Mouse (Mus musculus): ENCODE results near the gene 4930430F08Rik.
A peak's percentile ranks its signal among the peaks of the same experiment; 100 is the strongest.
"Not testable (repeated sequence)": the region's sequence is repeated elsewhere in the genome, so short reads cannot be mapped to it uniquely, and the experiment has no call there.

The 4930430F08Rik gene

DNA sequence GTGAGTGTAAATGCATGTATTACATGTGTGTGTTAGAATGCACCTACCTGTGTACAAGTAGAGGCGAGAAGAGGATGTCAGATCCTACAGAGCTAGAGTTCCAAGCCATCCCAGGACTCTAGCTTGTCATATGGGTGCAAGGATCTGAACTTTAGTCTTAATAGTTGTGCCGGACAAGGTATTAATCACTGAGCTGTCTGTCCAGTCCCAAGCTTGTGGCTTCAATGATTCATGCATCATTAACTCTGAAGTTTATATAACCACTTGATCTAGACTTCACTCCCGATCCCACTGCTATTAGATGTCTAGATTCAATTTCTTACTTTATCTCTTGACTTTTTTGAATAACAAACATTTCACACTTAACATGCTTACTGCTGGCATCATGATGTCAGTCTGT, 8.1 kb upstream of the 4930430F08Rik start:
- no peaks in the 10 kb centered on the region for H3K27me3 ChIP-seq (ENCODE audit: insufficient read depth, low read length)
- no peaks in the 10 kb centered on the region for H3K9me3 ChIP-seq (ENCODE audit: low read length)
- no peaks in the 10 kb centered on the region for H3K4me1 ChIP-seq (replicated peaks; ENCODE audit: low read depth, low read length)
- TF ChIP-seq CTCF (conservative IDR thresholded peaks at IDR 0.05; ENCODE audit: low read length): no peak
- TF ChIP-seq NANOG (IDR thresholded peaks at IDR 0.05; ENCODE audit: borderline replicate concordance, low read length): no peak
- TF ChIP-seq POU5F1 (IDR thresholded peaks at IDR 0.05; ENCODE audit: borderline replicate concordance, low read length): no peak
- no peak overlapping the region for H3K4me3 ChIP-seq (replicated peaks; ENCODE audit: low read length)
- H3K36me3 ChIP-seq (ENCODE audit: insufficient read depth, low read length): no peaks in the 10 kb centered on the region

DNA sequence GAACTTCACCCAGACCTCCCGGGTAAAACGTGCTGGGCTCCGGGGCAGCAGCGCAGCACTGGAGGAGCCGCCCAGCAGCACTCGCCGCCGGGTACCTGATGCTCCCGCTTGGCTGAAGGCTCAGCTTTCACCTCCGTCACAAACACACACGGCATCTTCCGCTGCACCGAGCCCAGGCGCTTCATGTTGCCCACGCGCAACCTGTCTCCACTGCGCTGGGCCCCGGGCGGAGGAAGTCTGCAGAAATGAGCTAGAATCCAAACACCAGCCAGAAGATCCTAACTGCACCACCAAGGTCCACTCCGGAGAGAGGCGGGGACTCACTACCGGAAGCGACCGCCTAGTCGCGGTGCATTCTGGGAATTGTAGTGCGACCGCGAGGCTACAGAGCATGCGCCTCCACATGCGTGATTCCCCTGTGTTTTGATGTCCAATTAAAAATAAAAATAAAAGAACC, 1.3 kb downstream of the 4930430F08Rik start:
- Histone ChIP-seq H3K9me3 (ENCODE audit: low read length) (peaks cover 41% of the 10 kb centered on the region), H3K4me3 (replicated peaks; ENCODE audit: low read length) (peak overlapping the region; percentile 90), H3K4me1 (replicated peaks; ENCODE audit: low read depth, low read length) (peaks cover 7% of the 10 kb centered on the region), H3K36me3 (ENCODE audit: insufficient read depth, low read length) (peaks cover 31% of the 10 kb centered on the region), H3K27me3 (ENCODE audit: insufficient read depth, low read length) (no peaks in the 10 kb centered on the region)
- TF ChIP-seq CTCF (conservative IDR thresholded peaks at IDR 0.05; ENCODE audit: low read length): no peak
- TF ChIP-seq NANOG (IDR thresholded peaks at IDR 0.05; ENCODE audit: borderline replicate concordance, low read length): no peak
- TF ChIP-seq POU5F1 (IDR thresholded peaks at IDR 0.05; ENCODE audit: borderline replicate concordance, low read length): no peak

DNA sequence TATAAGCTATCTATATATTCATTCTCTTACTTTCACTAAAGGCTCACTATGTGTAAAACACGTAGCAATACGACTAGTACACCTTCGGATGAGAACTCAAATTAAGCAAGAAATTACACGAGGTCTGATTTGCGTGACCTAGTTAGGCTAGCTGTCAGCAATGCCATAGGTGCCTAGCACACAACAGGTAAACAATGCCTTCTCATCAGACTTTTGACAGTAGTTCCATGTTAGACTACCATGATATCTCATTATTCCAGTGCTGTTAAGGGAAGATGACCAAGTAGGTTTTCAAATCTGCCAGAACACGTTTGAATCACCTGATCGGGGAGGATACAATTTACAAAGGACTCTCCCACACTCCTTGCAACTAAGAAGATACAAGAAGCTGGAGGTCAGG, 1.7 kb downstream of the 4930430F08Rik start:
- Histone ChIP-seq H3K4me3 (replicated peaks; ENCODE audit: low read length) (peak overlapping the region; percentile 90), H3K4me1 (replicated peaks; ENCODE audit: low read depth, low read length) (peaks cover 7% of the 10 kb centered on the region), H3K27me3 (ENCODE audit: insufficient read depth, low read length) (no peaks in the 10 kb centered on the region), H3K36me3 (ENCODE audit: insufficient read depth, low read length) (peaks cover 34% of the 10 kb centered on the region), H3K9me3 (ENCODE audit: low read length) (peaks cover 45% of the 10 kb centered on the region)
- TF ChIP-seq NANOG (IDR thresholded peaks at IDR 0.05; ENCODE audit: borderline replicate concordance, low read length) (no peak), POU5F1 (IDR thresholded peaks at IDR 0.05; ENCODE audit: borderline replicate concordance, low read length) (no peak), CTCF (conservative IDR thresholded peaks at IDR 0.05; ENCODE audit: low read length) (no peak)

DNA sequence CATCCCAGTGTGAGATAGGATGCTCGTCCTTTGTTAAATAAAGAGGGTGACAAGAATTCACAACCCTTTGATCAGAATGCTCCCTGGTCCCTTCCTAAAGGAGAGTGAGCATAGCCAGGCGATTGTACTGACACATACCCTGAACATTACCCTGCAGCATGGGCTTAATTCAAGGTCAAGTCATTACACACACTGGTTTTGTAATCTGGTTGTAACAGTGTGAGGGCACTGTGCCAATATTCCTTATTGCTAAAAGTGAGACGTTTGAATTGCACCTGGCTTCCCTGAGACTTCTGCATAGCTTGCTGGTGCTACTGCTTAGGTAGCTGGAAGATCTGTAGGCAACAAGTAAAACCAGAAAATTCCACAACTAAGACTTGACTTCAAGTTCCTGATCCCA, 6.0 kb downstream of the 4930430F08Rik start:
- H3K4me3 ChIP-seq (replicated peaks; ENCODE audit: low read length): no peak overlapping the region; the same call in 1 of the 2 replicates
- H3K4me1 ChIP-seq (replicated peaks; ENCODE audit: low read depth, low read length): peaks cover 7% of the 10 kb centered on the region
- peaks cover 45% of the 10 kb centered on the region for H3K9me3 ChIP-seq (ENCODE audit: low read length)
- H3K27me3 ChIP-seq (ENCODE audit: insufficient read depth, low read length): no peaks in the 10 kb centered on the region
- peaks cover 34% of the 10 kb centered on the region for H3K36me3 ChIP-seq (ENCODE audit: insufficient read depth, low read length)
- TF ChIP-seq NANOG (IDR thresholded peaks at IDR 0.05; ENCODE audit: borderline replicate concordance, low read length) (no peak), CTCF (conservative IDR thresholded peaks at IDR 0.05; ENCODE audit: low read length) (no peak), POU5F1 (IDR thresholded peaks at IDR 0.05; ENCODE audit: borderline replicate concordance, low read length) (no peak)

DNA sequence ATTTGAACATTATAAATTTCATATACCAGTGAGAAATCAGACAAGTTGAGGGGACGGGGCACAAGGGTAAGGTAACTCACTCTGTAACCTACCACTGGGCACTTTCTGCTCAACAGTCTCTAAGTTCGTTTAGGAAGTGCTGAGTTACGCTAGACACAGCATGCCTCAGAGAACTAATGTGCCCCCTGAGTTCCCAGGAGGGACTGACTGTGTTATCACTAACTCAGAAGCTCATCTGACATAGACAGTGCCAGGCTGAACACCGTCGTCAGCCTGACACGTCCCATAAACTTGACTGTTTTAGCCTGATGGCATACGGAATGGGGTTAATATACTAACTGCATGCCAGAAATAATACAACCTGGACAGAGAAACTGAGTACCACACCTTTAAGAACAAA, 14.9 kb downstream of the 4930430F08Rik start:
- H3K4me3 ChIP-seq (replicated peaks; ENCODE audit: low read length): no peak overlapping the region
- no peaks in the 10 kb centered on the region for H3K27me3 ChIP-seq (ENCODE audit: insufficient read depth, low read length)
- H3K9me3 ChIP-seq (ENCODE audit: low read length): peaks cover 50% of the 10 kb centered on the region
- no peaks in the 10 kb centered on the region for H3K4me1 ChIP-seq (replicated peaks; ENCODE audit: low read depth, low read length)
- TF ChIP-seq POU5F1 (IDR thresholded peaks at IDR 0.05; ENCODE audit: borderline replicate concordance, low read length) (no peak), CTCF (conservative IDR thresholded peaks at IDR 0.05; ENCODE audit: low read length) (no peak), NANOG (IDR thresholded peaks at IDR 0.05; ENCODE audit: borderline replicate concordance, low read length) (no peak)
- H3K36me3 ChIP-seq (ENCODE audit: insufficient read depth, low read length): peaks cover 58% of the 10 kb centered on the region

DNA sequence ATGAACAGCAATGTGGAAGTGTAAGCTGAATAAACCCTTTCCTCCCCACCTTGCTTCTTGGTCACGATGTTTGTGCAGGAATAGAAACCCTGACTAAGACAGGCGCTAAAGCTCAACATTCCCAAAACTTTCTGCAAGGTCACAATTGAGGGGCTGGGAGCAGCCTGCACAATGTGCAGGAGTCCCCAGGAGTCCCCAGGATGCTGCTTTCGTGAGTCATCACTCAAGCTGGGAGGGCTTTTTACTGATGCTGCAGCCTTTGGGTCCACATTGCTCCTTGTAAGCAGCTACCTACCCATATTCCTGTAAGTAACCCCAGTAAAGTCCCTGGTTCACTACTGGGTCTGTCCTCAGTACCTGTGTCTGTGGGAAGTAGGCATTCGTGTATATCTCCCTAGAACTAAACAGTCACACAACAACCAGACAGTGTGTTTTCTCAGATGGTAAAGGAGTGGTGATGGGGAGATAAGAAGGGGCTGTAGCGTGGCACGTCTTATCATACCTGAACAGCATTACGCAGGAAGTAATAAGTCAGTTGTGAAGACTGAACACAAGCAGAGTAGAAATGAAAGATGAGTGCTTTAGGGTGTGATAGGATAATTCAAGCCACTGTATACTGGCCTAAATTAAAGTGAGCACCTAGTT, 15.6 kb downstream of the 4930430F08Rik start:
- H3K27me3 ChIP-seq (ENCODE audit: insufficient read depth, low read length): no peaks in the 10 kb centered on the region
- H3K4me3 ChIP-seq (replicated peaks; ENCODE audit: low read length): no peak overlapping the region
- H3K4me1 ChIP-seq (replicated peaks; ENCODE audit: low read depth, low read length): no peaks in the 10 kb centered on the region
- peaks cover 58% of the 10 kb centered on the region for H3K36me3 ChIP-seq (ENCODE audit: insufficient read depth, low read length)
- H3K9me3 ChIP-seq (ENCODE audit: low read length): peaks cover 50% of the 10 kb centered on the region
- no peak for TF ChIP-seq CTCF (conservative IDR thresholded peaks at IDR 0.05; ENCODE audit: low read length)
- no peak for TF ChIP-seq POU5F1 (IDR thresholded peaks at IDR 0.05; ENCODE audit: borderline replicate concordance, low read length)
- TF ChIP-seq NANOG (IDR thresholded peaks at IDR 0.05; ENCODE audit: borderline replicate concordance, low read length): no peak

DNA sequence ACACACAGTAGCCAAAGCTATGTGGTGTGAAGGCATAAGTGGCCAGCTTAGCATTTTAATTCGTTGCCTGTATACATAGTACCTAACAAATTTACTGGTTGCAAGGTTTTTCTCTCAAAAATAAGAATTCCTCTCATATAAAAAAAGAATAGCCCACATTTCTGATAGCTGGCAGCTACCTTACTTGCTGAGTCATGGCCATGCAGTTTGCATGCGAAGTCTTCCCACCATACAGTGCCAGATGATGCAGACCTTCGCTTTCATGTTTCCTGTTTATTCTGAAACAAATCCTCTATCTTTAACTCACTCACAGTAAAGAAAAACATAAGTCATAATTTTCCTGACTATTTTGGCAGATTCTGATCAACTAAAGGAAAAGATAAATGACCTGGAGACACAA, 18.5 kb downstream of the 4930430F08Rik start:
- Histone ChIP-seq H3K4me3 (replicated peaks; ENCODE audit: low read length) (no peak overlapping the region), H3K36me3 (ENCODE audit: insufficient read depth, low read length) (peaks cover 50% of the 10 kb centered on the region), H3K4me1 (replicated peaks; ENCODE audit: low read depth, low read length) (no peaks in the 10 kb centered on the region), H3K9me3 (ENCODE audit: low read length) (peaks cover 35% of the 10 kb centered on the region), H3K27me3 (ENCODE audit: insufficient read depth, low read length) (no peaks in the 10 kb centered on the region)
- no peak for TF ChIP-seq NANOG (IDR thresholded peaks at IDR 0.05; ENCODE audit: borderline replicate concordance, low read length)

DNA sequence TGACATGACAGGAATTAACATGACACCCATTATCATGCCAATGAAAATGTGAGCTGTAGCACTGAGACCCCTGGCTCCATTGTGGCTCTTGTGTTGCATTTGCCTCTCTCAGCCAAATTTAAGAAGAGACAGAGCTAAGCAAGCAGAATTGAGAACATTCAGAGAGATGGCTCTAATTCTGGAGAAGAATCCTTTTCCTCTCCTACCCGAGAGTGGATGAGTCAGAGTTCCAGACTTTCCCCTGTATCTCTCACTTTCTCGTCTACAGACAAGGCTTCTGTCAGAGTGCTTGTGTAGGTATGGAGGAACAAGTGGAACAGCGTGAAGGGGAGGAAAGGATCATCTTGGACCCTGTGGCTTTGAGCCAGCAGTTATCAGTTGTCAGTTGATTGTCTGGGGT, 26.1 kb downstream of the 4930430F08Rik start:
- peaks cover 19% of the 10 kb centered on the region; the same call in 1 of the 2 replicates for H3K36me3 ChIP-seq (ENCODE audit: insufficient read depth, low read length)
- no peaks in the 10 kb centered on the region for H3K4me1 ChIP-seq (replicated peaks; ENCODE audit: low read depth, low read length)
- TF ChIP-seq CTCF (conservative IDR thresholded peaks at IDR 0.05; ENCODE audit: low read length) (no peak), POU5F1 (IDR thresholded peaks at IDR 0.05; ENCODE audit: borderline replicate concordance, low read length) (no peak), NANOG (IDR thresholded peaks at IDR 0.05; ENCODE audit: borderline replicate concordance, low read length) (no peak)
- no peaks in the 10 kb centered on the region for H3K27me3 ChIP-seq (ENCODE audit: insufficient read depth, low read length)
- peaks cover 7% of the 10 kb centered on the region for H3K9me3 ChIP-seq (ENCODE audit: low read length)
- H3K4me3 ChIP-seq (replicated peaks; ENCODE audit: low read length): no peak overlapping the region

DNA sequence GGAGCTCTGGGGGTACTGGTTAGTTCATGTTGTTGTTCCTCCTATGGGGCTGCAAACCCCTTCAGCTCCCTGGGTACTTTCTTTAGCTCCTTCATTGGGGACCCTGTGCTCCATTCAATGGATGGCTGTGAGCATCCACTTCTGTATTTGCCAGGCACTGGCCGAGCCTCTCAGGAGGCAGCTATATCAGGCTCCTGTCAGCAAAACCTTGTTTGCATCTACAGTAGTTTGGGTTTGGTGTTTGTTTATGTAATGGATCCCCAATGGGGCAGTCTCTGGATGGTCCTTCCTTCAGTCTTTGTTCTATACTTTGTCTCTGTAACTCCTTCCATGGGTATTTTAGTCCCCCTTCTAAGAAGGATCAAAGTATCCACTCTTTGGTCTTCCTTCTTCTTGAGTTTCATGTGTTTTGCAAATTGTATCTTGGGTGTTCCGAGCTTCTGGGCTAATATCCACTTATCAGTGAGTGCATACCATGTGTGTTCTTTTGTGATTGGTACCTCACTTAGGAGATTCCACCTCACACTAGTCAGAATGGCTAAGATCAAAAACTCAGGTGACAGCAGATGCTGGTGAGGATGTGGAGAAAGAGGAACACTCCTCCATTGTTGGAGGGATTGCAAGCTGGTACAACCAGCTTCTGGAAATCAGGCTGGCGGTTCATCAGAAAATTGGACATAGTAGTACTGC, 29.9 kb downstream of the 4930430F08Rik start:
- not testable (repeated sequence) for H3K27me3 ChIP-seq (ENCODE audit: insufficient read depth, low read length); H3K4me3 ChIP-seq (replicated peaks; ENCODE audit: low read length); H3K4me1 ChIP-seq (replicated peaks; ENCODE audit: low read depth, low read length); H3K9me3 ChIP-seq (ENCODE audit: low read length)
- H3K36me3 ChIP-seq (ENCODE audit: insufficient read depth, low read length): peaks cover 12% of the 10 kb centered on the region; the same call in 1 of the 2 replicates
